Mouse (Mus musculus): ENCODE data around the gene Khdc3. TPM values are rescaled to one million over a fixed set of nuclear protein-coding genes. Genes with fewer than 3 reads are reported as not detected.
"Not testable (repeated sequence)": the region's sequence is repeated elsewhere in the genome, so short reads cannot be mapped to it uniquely, and the experiment has no call there.

Khdc3 gene
- total RNA-seq, 2 experiments from 2014 or later, result not detected

DNA sequence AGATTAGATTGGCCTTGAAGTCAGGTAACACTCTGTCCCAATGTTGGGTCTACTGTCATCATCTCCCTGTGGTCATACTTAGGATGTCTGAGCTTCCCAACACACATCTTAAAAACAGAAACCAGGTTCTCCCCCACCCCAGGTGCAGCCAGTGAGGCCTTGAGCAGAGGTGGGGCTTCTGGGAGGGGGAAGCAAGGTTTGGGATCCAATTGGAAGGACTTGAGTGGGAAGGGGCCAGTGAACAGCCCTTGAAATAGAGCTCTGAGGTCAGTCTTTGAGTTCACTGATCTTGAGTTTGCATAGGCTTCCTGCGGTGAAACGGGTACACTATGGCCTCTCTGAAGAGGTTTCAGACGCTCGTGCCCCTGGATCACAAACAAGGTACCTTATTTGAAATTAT, 545 bp downstream of the Khdc3 start, which contains the start of gene Gm20509:
Gene Gm20509, plus strand, starts transcription at position 290 of the 400 bp plus-strand sequence.
- no peak for DNase-seq

GRCm38 (mm10) chr9:73103159-73103879, 1.7 kb downstream of the Khdc3 start:
- peak; percentile 57 for DNase-seq

GRCm38 (mm10) chr9:73103880-73104198, 2.2 kb downstream of the Khdc3 start:
- no peak for DNase-seq

GRCm38 (mm10) chr9:73105141-73105540, 3.5 kb downstream of the Khdc3 start:
- DNase-seq, result no peak

DNA sequence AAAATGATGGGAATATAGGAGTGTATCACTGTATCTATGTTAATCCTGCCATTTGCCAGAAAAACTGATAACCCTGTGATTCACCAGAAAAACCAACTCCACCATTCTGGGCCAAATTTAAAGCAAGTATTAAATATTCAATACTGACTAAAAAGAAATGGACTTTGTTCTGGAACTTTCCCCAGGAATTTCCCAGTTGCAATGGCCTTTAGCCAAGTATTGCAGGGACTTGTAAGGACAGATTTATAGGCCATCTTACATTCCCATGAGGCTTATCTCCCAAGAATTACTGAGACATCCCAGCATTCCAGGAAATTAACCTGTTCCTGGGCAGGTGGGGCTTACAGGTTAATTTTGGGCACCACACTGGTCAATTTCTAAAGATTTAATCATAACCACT, 4.1 kb downstream of the Khdc3 start:
- DNase-seq, result no peak

DNA sequence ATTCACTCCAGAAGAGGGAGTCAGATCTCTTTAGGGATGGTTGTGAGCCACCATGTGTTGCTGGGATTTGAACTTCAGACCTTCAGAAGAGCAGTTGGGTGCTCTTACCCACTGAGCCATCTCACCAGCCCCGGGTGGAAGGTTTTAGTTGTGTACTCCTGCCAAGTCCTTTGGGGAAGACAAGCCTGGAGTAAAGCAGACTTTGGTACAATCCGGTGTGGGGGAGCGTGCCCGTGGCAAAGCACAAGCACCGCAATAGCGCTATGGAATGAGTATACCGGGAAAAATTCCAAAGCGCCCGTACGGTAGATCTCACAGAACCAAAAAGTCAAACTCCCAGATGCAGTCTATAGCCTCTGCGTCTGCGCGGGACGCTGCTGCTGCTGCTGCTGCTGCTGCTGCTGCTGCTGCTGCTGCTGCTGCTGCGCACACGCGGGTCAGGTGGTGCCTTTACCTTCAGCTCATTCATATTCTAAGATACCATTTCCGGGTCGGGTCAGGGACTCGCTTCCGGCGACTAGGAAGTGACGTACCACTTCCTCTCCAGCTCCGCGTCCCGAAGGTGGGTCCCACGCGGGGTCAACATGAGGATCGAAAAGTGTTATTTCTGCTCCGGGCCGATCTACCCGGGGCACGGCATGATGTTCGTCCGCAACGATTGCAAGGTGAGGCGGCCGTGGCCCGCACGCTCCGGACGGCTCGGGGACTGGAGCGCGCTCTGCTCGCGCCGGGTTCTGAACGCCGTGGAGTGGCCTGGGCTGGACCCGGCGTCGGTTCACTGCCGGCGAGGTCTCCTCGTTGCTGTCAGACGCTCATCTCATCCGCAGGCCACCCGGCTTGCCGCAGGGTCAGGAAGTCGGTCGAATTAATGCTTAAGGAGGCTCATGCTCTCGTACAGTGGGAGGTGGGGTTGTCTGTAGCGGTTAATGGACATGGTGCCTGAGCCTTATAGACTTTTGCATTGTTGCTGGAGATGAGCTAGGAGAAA, 11.6 kb downstream of the Khdc3 start, which contains the start of gene Rsl24d1:
Gene Rsl24d1, plus strand, starts transcription at position 508 of the 988 bp plus-strand sequence.
- peak; percentile 66 for DNase-seq

DNA sequence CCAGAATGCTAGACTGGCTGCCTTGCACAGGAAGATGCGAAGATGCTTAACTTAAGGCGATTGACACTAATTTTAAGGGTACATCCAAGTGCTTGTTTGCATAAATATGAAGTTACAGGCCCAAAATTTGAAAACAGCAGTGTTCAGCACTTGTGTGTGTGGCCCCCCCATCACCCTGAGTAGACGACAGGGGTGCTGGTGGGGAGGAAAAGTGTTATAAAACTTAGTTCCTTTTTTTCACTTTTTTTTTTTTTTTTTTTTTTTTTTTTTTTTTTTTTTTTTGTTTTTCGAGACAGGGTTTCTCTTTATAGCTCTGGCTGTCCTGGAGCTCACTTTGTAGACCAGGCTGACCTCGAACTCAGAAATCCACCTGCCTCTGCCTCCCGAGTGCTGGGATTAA, 15.1 kb downstream of the Khdc3 start:
- DNase-seq, result not testable (repeated sequence)

DNA sequence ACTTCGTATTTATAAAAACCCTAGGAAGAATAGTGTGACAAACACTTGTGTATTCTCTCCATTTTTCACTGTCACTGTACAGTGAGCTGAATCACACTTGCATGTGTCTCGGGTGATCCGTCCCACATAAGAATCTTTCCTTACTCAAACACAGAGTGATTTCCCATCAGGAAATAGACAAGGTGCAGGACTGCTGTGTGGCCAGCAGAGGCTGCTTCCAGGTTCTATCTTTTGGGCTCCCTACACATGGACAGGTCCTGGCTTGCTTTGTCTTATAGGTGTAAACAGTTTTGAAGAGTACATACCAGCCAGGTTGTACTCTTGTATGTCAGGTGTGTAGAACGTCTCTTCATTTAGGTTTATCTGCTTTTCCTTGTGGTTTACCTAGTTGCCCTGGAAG, 16.4 kb downstream of the Khdc3 start:
- no peak for DNase-seq

- DNase-seq, result no peak
Observed at GRCm38 (mm10) chr9:73121735-73122134, 20.1 kb downstream of the Khdc3 start.

- no peak for DNase-seq
Observed at GRCm38 (mm10) chr9:73125043-73125570, 23.5 kb downstream of the Khdc3 start.

DNA sequence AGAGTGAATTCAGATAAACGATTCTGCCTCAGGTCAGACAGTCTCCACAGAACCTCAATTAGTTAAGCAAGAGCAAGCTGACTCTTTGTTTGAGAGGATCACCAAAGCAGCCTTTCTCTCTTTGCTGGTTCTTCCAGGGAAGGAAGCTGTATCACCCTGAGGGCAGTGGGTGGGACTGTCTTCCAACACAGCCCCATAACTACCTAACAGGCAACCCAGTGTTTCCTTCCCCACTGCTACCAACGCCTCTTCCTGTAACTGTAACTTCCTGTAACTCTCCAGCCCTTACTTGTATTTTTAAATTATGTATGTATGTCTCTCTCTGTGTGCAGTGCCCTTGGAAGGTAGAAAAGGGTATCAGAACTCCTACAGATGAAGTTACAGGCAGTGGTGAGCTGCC, 25.8 kb downstream of the Khdc3 start:
- DNase-seq, result no peak

DNA sequence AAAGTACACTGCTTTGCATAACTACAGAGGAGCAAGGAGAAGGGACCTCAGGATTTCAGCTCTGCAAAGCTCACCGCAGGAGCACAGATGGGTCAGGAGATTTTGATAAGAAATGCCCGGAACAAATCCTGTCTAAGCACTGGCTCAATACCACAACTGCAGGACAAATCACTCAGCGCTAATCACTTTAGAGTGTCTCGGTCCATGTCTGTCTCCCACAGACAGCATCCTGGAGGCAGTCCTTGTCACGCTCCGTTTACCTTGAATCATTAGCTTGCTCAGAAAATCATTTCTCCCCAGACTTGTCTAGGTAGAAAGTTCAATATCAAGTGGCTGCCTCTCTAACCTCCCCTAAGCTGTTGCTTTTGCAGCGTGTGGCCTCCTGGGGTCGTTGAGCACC, 28.2 kb downstream of the Khdc3 start:
- no peak for DNase-seq

DNA sequence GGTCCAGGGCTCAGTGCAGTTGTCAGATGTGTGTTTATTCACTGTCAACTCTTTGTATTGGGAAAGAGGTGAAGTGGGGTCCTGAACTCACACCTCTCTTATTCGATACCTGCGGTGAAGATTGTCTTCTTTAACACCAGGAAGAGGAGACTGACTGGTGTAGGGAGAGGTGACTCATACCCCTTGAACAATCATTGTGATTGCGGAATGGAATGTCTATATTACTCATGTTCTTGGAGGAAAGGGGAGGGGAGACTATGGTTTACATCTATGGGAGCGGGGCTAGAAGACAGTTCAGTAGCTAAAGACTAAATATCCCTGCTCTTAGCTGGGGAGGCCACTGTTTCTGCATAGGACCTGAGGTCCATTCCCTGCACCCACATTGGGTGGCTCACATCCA, 28.9 kb downstream of the Khdc3 start:
- DNase-seq, result no peak

- DNase-seq, result no peak
Observed at GRCm38 (mm10) chr9:73137341-73137886, 35.8 kb downstream of the Khdc3 start.

Other genes with a start within 250 kb of the Khdc3 start
- gene Pygo1, start 176.2 kb upstream of the Khdc3 start, total RNA-seq (2021), result 1 to 10 TPM; 5.0 to 5.3 TPM
- under 1 TPM; 0.47 to 0.59 TPM for gene Dyx1c1, start 143.1 kb upstream of the Khdc3 start, total RNA-seq (2021)
- not detected for gene Gm44503, start 143.0 kb upstream of the Khdc3 start, total RNA-seq (2021)
- 1 to 10 TPM; 5.1 to 5.2 TPM for gene Ccpg1os, start 116.5 kb upstream of the Khdc3 start, total RNA-seq (2021)
- gene Ccpg1, start 116.4 kb upstream of the Khdc3 start, total RNA-seq (2021), result 10 to 100 TPM; 30.0 to 36.4 TPM
- 1 to 10 TPM; 4.4 to 5.3 TPM for gene Pigb, start 61.5 kb upstream of the Khdc3 start, total RNA-seq (2021)
- gene Rab27a, start 57.0 kb upstream of the Khdc3 start, total RNA-seq (2021), result 1 to 10 TPM; 2.1 to 2.9 TPM
- gene Gm20509, start 634 bp downstream of the Khdc3 start, total RNA-seq (2021), result not detected
- gene Rsl24d1, start 11.6 kb downstream of the Khdc3 start, total RNA-seq (2021), result 10 to 100 TPM; 42.0 to 43.2 TPM